Mouse (Mus musculus) urinary bladder, postnatal 4 days (tissue): ENCODE measurements at regions not wholly inside any gene's neighbourhood (a gene's known extent, or its start where the extent isn't known, plus 50 kb on each side); places are given as distances from the start of the nearest gene placed in this dataset.
A peak's percentile ranks its signal among the peaks of the same experiment; 100 is the strongest.

ENCODE experiments used
- DNase-seq, 2 experiments: peaks; one replicate each; pipeline ENCODE4 v3.0.0; 2021 to 2022; ENCODE audit warnings: low spot score in 2 of 2

DNA sequence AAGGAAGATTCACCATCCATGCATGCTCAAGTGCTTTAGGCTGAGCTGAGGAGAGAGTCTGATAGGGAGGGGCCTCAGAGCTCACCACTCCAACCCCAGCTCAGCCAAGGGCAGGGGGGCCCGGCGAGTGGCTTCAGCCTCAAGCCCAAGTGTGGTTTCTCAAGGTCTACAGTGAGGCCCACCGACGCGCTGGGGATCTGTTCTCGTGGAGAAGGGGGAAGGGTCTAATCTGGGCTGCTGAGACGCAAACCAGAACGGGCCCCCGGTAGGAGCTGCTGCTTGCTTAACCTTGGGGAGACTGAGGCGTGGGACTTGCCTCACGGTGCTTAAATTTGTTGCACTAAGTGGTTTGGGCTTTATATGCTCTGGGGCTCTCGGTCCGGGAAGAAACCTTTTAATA lies 70.9 kb downstream of the Asb1 start:
- DNase-seq: no peak

DNA sequence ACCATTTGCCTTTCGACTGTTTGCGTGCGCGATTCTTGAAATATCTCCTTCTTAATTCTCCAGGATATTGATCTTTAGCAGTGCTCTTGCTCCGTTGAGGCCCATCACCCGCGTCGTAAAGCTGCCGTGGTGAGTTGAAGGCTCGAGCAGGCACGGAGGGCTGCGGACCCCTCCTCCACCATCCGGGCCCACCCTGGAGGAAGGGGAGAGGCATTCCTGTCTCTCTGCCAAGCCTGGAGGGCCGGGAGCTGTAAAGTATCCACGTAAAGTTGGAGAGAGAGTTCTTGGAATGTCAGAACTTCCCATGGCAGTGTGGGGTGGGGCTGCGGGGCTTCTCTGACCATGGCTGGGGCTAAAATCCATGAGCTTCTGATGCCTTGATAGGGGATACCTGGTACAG lies 71.3 kb downstream of the Asb1 start:
- no peak for DNase-seq

DNA sequence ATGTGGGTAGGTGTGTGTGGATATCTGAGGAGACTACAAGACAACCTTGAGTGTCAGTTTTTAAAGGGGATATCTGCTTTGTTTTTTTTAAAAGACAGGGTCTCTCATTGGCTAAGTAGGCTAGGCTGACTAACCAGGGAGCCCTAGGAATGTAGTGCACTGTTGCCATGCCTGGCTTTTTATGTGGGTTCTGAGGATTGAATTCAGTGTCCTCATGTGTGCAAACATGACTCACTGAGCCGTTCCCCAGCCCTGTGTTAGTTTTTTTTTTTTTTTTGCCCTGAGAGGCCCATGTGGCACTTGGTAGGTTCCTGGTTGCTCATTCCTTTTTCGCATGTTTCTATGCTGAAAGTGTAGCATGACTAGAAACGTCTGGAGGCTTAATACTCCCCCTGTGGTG lies 72.6 kb downstream of the Asb1 start:
- DNase-seq: no peak

DNA sequence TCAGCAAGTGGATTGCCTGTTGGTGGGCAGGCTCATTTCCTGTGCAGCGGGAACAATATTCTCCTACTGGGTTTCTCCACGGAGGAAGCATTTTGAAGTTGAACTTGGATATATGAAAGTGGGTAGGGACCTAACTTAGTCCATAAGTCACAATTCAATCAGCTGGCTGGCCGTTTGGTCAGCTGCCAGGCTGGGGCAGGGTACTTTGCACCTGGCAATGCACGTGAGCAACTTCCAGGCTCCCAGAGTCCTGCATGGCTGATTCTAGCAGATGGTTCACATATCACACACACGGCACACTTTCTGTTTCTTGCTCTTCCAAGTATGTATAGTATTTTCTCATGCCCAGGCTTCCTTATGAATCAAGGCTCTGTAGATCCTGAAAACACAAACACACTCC lies 75.1 kb downstream of the Asb1 start:
- DNase-seq: no peak

DNA sequence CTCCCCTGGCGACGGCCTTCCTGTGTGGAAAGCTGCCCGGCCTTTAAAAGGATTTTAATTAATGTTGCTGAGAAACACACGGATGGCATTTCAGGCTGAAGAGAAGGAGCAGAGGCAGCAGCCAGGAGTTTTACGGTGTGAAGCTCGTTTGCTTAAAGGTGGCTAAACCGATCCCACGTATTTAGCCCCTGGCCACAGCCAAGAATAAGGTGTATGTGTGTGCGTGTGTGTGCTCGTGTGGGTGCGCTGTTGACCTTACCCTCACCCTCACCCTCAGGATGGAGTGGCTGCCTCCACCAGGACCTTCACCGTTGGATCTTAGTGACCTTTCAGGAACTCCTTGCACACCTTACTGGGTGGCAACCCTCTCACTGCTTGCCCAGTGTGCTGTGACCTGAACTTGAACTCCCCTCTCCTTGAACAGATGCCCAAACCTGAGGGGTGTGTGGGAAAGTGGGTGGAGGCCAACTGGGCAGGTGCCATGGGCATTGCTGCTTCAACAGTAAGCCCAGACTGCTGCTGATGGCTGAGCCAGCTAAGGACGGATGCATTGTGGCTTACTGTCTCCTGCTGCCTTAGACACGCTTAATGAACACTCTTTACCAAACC lies 78.3 kb downstream of the Asb1 start:
- no peak for DNase-seq

- no peak for DNase-seq
Measured at GRCm38 (mm10) chr1:91621141-91621540, 80.8 kb downstream of the Asb1 start.

DNA sequence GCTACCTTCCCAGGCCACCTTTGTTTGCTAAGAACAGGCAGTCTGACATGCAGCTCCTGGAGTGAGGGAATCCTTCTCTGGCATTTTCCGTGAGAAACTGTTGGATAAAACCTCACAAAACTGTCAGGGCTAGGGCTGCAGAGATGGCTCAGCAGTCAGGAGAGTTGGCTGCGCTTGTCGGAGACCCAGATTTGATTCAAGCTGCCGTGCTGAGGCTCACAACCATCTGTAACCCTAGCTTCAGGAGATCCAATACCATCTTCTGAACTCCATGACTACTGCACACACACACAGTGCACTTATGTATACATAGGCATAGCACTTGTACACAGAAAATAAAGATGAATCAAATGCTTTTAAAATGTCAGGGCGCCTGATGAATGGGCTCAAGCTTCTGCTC lies 82.5 kb downstream of the Asb1 start:
- DNase-seq: no peak

DNA sequence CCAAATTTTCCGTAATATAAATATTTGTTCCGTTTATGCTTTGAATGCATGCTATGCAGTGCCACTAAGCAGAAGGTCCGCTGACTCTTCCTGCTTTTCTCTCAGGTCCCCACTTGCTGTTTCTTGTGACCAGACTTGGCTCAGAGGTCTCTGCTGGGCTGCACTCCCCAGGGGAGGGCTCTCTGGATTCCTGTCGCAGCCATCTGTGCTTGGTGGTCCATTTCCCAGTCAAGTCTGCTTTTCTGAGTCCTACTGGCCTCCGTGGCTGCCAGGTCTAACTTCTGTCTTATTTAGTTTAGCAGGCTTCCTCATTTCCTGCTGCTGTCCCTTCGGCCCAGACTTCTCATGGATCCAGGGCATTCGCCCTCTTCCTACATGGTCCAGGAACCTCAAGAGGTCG lies 83.7 kb downstream of the Asb1 start:
- DNase-seq: no peak

GRCm38 (mm10) chr1:91624531-91625300 lies 84.4 kb downstream of the Asb1 start:
- DNase-seq: peak in 1 of 2 experiments; percentile 43

- no peak for DNase-seq
Measured at GRCm38 (mm10) chr1:91626090-91626489, 85.7 kb downstream of the Asb1 start.

- DNase-seq: no peak
Measured at GRCm38 (mm10) chr1:91630206-91630605, 89.9 kb downstream of the Asb1 start.

DNA sequence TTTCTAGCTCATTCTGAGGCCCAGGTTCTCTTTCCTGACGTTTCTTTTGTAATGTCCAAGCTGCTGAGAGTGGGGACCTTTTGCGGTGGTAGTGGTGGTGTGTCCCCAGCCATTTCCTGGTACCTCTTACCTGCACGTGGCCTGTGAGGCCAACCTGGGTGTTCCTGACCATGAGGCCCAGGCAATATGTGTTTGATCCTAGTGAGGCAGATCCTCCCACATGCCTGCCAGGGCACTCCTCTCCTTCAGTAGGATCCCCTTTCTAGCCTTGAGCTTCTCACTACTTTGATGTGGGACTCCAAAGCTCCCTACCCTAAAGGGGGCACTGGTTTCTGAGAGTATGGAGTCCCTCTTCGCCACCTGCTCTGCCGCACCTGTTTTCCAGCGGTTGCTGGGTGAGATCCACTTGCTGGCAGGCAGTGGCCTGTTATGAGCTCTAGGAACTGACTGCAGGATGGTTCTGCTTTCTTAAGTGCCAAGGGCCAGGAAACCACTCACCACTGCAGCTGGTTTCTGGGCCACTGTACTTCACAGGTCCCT lies 90.6 kb downstream of the Asb1 start:
- no peak for DNase-seq

DNA sequence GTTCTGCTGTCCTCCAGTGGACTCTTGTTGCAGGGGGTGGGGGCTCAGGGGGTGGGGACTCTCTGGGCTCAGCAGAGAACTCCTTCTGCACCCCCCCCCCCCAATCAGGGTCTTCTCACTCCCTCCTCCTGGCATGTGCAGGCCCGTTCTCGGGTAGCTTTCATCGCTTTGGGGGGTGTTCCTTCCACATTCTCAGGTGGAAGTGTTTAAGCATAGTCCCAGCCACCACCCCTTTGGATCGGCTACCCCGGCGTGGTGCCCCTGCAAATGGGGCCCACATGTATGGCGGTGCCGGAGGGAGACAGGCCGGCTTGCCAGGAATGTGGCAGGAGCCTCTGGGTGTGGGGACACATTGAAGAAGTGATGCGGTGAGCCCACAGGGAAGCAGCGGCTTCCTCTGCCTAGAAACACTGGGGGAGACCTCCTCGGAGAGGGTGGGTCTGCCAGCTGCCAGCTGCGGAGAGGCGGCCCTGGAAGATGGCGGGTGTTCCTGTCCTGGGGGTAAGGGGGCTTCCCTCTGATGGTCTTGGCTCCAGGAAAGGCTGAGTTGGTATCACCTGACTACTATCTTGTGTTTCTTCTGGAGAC lies 92.7 kb downstream of the Asb1 start:
- no peak for DNase-seq

- no peak for DNase-seq
Measured at GRCm38 (mm10) chr1:91636571-91636970, 96.2 kb downstream of the Asb1 start.

DNA sequence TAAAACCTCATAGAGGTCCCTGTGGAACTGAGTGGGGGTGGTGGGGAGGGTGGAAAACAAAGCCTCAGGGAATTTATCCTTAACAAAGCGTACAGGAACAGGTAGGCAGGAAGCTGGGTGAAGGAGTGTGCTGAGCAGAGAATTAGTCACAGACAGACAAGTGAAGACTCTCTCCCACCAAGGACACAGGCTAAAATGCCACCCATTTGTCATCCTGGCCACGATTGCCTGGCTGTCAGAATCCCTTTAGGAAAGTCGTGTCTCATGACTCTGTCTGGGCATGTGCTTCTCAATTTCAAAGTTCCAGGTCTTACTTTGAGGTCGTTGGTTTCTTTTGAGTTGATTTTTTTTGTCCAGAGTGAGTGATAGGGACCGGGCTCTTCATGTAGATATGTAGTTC lies 100.2 kb downstream of the Asb1 start:
- DNase-seq: no peak

DNA sequence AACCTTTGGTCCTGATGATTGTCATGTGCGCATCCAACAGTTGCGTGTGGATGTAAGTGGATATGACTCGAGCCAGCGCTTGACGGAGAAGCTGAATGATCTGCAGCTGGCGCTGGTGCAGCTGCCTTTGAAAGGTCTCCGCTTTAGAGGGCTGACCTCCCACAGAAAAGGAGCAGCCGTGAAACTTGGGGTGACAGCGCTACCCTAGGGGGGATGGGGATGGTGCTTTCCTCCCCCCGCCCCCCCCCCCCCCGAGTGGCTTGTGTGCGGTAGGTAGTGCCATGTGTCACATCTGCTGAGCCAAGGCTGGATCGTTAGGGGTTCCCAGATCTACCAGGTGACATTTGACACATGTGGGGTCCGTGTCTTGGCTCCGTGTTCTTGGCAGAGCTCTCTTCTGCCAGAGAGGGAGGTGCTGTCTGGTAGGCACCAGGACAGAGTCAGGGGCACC lies 118.7 kb downstream of the Asb1 start:
- no peak for DNase-seq

GRCm38 (mm10) chr1:91659486-91659885 lies 119.1 kb downstream of the Asb1 start:
- no peak for DNase-seq

DNA sequence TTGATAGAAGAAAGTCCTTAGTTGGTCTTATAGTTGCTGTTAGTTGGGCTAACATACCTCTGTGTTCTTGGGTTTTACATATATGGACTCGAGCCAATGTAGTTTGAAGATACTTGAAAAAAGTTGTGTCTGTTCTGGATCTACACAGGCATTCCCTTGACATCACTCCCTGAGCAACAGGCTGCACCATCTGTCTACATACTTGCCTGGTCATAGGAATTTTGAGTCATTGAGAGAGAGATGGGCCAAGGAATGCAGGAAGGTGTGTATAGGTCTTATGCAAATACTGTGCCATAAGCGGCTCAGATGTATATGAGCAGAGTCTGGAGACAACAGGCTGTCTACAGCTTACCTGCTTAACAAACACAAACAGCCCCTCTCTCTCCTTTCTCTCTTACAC lies 122.9 kb downstream of the Asb1 start:
- no peak for DNase-seq

DNA sequence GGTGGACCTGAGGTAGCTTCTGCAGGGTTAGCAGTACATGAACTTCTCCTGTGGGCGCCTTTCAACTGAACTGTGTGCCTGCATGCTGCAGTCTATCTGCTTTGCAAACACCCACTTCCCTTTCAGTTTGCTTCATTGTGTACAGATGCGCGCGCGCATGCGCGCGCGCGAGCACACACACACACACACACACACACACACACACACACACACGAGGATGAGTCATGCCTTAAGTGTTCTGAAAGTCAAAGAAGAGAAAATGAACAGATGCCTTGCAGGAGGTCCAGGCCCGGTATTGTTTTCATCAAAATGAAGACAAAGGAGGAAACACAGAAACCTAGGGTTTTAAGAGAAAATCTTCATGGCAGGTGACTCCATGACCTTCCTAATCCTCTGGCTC lies 124.3 kb downstream of the Asb1 start:
- DNase-seq: no peak

GRCm38 (mm10) chr1:91668530-91668929 lies 128.2 kb downstream of the Asb1 start:
- DNase-seq: no peak

DNA sequence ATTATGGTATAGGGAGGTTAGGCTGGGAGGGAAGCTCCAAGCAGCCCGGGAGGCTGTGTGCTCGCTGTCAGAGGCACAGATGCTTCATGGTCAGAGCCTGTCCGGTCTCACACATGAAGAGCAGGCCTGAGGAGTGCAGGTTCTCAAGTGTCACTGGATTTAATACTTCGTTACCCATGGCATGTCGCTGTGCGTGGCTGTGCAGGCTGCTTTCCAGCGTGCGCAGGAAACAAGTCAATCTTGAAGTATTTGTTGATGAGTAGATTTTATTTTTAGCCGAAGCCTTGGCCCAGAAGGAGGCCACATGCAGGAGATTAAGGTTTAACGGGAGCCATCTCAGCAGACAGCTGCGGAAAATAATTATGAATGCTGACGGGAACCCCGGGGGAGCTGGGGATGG lies 130.3 kb upstream of the Twist2 start:
- peak in 1 of 2 experiments; percentile 47 for DNase-seq

DNA sequence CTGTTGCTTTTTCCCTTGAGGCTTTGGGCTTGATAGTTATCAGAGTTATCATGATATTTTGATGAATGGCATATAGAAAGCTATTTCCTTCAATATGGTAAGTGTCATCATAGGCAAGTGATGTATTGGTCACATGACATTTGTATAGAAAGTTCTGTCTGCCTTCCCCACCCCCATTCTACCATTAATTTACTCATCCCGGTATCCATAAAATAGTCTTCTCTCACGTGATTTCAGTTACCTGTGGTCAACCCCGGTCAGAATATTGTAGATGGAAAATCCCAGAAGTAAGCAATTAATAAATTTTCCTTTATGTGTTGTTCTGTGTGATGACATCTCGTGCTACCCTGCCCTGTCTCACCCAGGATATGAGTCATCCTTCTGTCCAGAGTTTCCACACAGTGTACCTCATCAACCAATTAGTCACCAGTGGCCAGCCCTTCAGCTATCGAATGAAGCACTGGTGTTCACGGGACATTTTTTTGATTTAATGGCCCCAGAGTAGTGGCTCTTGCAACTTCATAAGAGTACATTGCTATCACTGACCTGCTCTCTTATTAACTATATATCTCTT lies 127.1 kb upstream of the Twist2 start:
- no peak for DNase-seq

DNA sequence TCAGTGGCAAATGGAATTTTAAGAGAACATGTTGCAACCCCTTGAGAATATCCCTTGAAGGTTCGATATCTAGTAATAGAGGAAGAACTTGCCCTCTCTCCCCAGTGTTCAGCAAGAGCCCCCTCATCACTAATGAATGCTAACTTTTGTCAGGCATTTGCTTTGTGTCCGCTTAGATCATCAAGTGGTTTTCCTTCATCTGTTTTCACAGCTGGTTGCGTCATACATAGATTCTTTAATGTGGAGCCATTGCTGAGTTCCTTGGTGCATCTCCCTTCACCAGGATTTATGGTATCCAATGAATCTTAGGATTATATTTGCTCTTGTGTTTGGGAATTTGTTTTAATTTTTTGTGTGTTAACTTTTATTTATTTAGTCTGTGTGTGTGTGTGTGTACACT lies 124.2 kb upstream of the Twist2 start:
- no peak for DNase-seq
